Mouse (Mus musculus) lung, adult 2 months (tissue): Measurements from ENCODE around the gene Cpa2.

Source experiments
- CTCF ChIP-seq: fragments of 200-500 bp; IDR thresholded peaks from 2 replicates; pipeline ENCODE4 v1.5.1; 2011; ENCODE audit warnings: mild to moderate bottlenecking, low read length, control low read depth; ENCODE audit not compliant: insufficient read depth
- POLR2A ChIP-seq: fragments of 200-500 bp; IDR thresholded peaks from 2 replicates; pipeline ENCODE4 v1.6.1; 2011; ENCODE audit warnings: low read depth, mild to moderate bottlenecking, control low read depth, low read length, borderline replicate concordance; ENCODE audit errors: extremely low read depth

GRCm38 (mm10) chr6:30508824-30509223 lies 32.6 kb upstream of the Cpa2 start:
- no peak for TF ChIP-seq CTCF
- no peak for TF ChIP-seq POLR2A
